Mouse (Mus musculus): ENCODE measurements around the gene Slc5a2. TPM values are rescaled to one million over a fixed set of nuclear protein-coding genes. Genes with fewer than 3 reads are reported as not detected.
A peak's percentile ranks its signal among the peaks of the same experiment; 100 is the strongest.

The Slc5a2 gene
- polyA plus RNA-seq, 2 experiments: 1.8 to 2.9 TPM

DNA sequence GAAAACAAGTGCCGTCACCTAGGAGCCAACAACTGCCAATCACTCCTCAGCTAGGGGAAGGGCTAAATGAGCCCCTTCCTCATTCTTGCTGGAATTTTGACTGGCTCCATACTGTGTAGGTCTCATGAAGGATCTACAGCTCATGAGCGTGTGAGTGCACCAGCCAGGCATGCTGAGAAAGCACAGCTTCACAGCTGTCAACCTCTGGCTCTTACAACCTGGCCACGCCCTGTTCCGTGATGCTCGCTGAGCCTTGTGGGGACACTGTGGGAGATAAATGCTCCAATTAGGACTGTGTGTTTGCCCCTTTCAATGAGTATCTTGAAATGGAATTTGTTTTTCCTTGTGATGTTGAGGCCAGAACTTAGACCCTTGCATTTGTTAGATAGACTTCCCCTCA is 15.5 kb upstream of the Slc5a2 start:
- no peak overlapping the region for H3K4me2 ChIP-seq (ENCODE audit: low read depth)
- no peak overlapping the region for H3K4me3 ChIP-seq (ENCODE audit: insufficient read depth in 1 of 2, low read depth in 2 of 2, low read length in 2 of 2)
- ATAC-seq (ENCODE audit: insufficient read depth): no peak
- peaks cover 9% of the 10 kb centered on the region for H3K27me3 ChIP-seq (ENCODE audit: control insufficient read depth, insufficient read depth, low read length)
- H3K9me3 ChIP-seq (ENCODE audit: control insufficient read depth, low read length): no peaks in the 10 kb centered on the region
- DNase-seq (ENCODE audit: low read depth in 3 of 3, low spot score in 3 of 3): no peak
- peaks cover 11% of the 10 kb centered on the region in 2 experiments for H3K4me1 ChIP-seq (replicated peaks; ENCODE audit: control insufficient read depth in 2 of 2, insufficient read depth in 2 of 2, low read length in 1 of 2)
- TF ChIP-seq EP300 (IDR thresholded peaks at IDR 0.05; ENCODE audit: low read depth): no peak
- TF ChIP-seq CTCF (IDR thresholded peaks at IDR 0.05; ENCODE audit: low read depth): no peak
- 54% methylated on average over 5 of the region's 5 CpGs for WGBS (ENCODE audit: insufficient replicate concordance)
- no peak overlapping the region for H3K27ac ChIP-seq
- no peak overlapping the region for H3K9ac ChIP-seq (replicated peaks)
- H3K36me3 ChIP-seq (replicated peaks; ENCODE audit: control insufficient read depth, insufficient read depth, low read depth): no peaks in the 10 kb centered on the region

GRCm38 (mm10) chr7:128251946-128252345 is 13.5 kb upstream of the Slc5a2 start:
- no peaks in the 10 kb centered on the region for H3K9me3 ChIP-seq (ENCODE audit: control insufficient read depth, low read length)
- H3K27me3 ChIP-seq (ENCODE audit: control insufficient read depth, insufficient read depth, low read length): peaks cover 9% of the 10 kb centered on the region
- no peak overlapping the region for H3K4me3 ChIP-seq (ENCODE audit: insufficient read depth in 1 of 2, low read depth in 2 of 2, low read length in 2 of 2)
- H3K9ac ChIP-seq (replicated peaks): no peak overlapping the region
- peaks cover 7 to 9% of the 10 kb centered on the region in 2 experiments for H3K4me1 ChIP-seq (replicated peaks; ENCODE audit: control insufficient read depth in 2 of 2, insufficient read depth in 2 of 2, low read length in 1 of 2)
- 52% methylated on average over 12 of the region's 12 CpGs for WGBS (ENCODE audit: insufficient replicate concordance)
- no peak for TF ChIP-seq EP300 (IDR thresholded peaks at IDR 0.05; ENCODE audit: low read depth)
- TF ChIP-seq CTCF (IDR thresholded peaks at IDR 0.05; ENCODE audit: low read depth): no peak
- ATAC-seq (ENCODE audit: insufficient read depth): no peak
- no peak overlapping the region for H3K27ac ChIP-seq
- no peak overlapping the region for H3K4me2 ChIP-seq (ENCODE audit: low read depth)
- no peaks in the 10 kb centered on the region for H3K36me3 ChIP-seq (replicated peaks; ENCODE audit: control insufficient read depth, insufficient read depth, low read depth)
- DNase-seq (ENCODE audit: low read depth in 3 of 3, low spot score in 3 of 3): no peak

- Histone ChIP-seq H3K4me2 (ENCODE audit: low read depth) (peak overlapping the region; percentile 15), H3K9me3 (ENCODE audit: control insufficient read depth, low read length) (no peaks in the 10 kb centered on the region), H3K9ac (replicated peaks) (no peak overlapping the region), H3K4me1 (replicated peaks; ENCODE audit: control insufficient read depth in 2 of 2, insufficient read depth in 2 of 2, low read length in 1 of 2) (peaks cover 5% of the 10 kb centered on the region in 2 experiments; a peak in 3 of 4 replicates), H3K27me3 (ENCODE audit: control insufficient read depth, insufficient read depth, low read length) (peaks cover 7% of the 10 kb centered on the region), H3K4me3 (ENCODE audit: insufficient read depth in 1 of 2, low read depth in 2 of 2, low read length in 2 of 2) (no peak overlapping the region), H3K36me3 (replicated peaks; ENCODE audit: control insufficient read depth, insufficient read depth, low read depth) (no peaks in the 10 kb centered on the region), H3K27ac (no peak overlapping the region)
- DNase-seq (ENCODE audit: low read depth in 3 of 3, low spot score in 3 of 3) (no peak), ATAC-seq (ENCODE audit: insufficient read depth) (no peak)
- TF ChIP-seq CTCF (IDR thresholded peaks at IDR 0.05; ENCODE audit: low read depth): no peak
- no peak for TF ChIP-seq EP300 (IDR thresholded peaks at IDR 0.05; ENCODE audit: low read depth)
- 21% methylated on average over 24 of the region's 24 CpGs for WGBS (ENCODE audit: insufficient replicate concordance)
Measured at GRCm38 (mm10) chr7:128252609-128253008, 12.8 kb upstream of the Slc5a2 start.

- Histone ChIP-seq H3K27me3 (ENCODE audit: control insufficient read depth, insufficient read depth, low read length) (peaks cover 7% of the 10 kb centered on the region), H3K4me3 (ENCODE audit: insufficient read depth in 1 of 2, low read depth in 2 of 2, low read length in 2 of 2) (no peak overlapping the region), H3K4me2 (ENCODE audit: low read depth) (no peak overlapping the region), H3K27ac (no peak overlapping the region), H3K36me3 (replicated peaks; ENCODE audit: control insufficient read depth, insufficient read depth, low read depth) (no peaks in the 10 kb centered on the region), H3K4me1 (replicated peaks; ENCODE audit: control insufficient read depth in 2 of 2, insufficient read depth in 2 of 2, low read length in 1 of 2) (peaks cover 3 to 5% of the 10 kb centered on the region in 2 experiments), H3K9ac (replicated peaks) (no peak overlapping the region), H3K9me3 (ENCODE audit: control insufficient read depth, low read length) (no peaks in the 10 kb centered on the region)
- 52% methylated on average over 2 of the region's 2 CpGs for WGBS (ENCODE audit: insufficient replicate concordance)
- TF ChIP-seq EP300 (IDR thresholded peaks at IDR 0.05; ENCODE audit: low read depth): no peak
- no peak for TF ChIP-seq CTCF (IDR thresholded peaks at IDR 0.05; ENCODE audit: low read depth)
- ATAC-seq (ENCODE audit: insufficient read depth) (no peak), DNase-seq (ENCODE audit: low read depth in 3 of 3, low spot score in 3 of 3) (no peak)
Measured at GRCm38 (mm10) chr7:128254978-128255377, 10.5 kb upstream of the Slc5a2 start.

DNA sequence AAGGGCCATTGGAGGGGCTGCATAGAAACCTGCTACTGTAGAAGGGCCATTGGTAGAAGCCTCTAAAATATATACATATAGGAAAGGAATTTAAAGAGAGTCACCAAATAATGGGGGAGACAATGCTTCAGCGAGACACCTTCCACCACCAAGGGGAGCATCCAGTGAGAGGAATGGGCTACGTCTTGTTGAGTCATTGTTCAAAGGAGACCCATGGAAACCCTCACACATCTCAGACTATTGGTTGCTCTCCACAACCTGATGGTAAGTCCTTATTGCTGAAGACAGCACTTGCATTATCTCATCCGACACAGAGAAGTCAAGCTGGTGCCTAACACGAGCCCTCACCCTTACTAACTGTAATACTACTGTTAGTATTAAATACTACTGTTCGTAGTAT is 9.7 kb upstream of the Slc5a2 start:
- no peak for TF ChIP-seq EP300 (IDR thresholded peaks at IDR 0.05; ENCODE audit: low read depth)
- no peak for TF ChIP-seq CTCF (IDR thresholded peaks at IDR 0.05; ENCODE audit: low read depth)
- Histone ChIP-seq H3K4me1 (replicated peaks; ENCODE audit: control insufficient read depth in 2 of 2, insufficient read depth in 2 of 2, low read length in 1 of 2) (peaks cover 0 to 4% of the 10 kb centered on the region in 2 experiments; a peak in 3 of 4 replicates), H3K9ac (replicated peaks) (no peak overlapping the region), H3K4me3 (ENCODE audit: insufficient read depth in 1 of 2, low read depth in 2 of 2, low read length in 2 of 2) (no peak overlapping the region), H3K4me2 (ENCODE audit: low read depth) (no peak overlapping the region), H3K36me3 (replicated peaks; ENCODE audit: control insufficient read depth, insufficient read depth, low read depth) (no peaks in the 10 kb centered on the region), H3K27ac (no peak overlapping the region), H3K27me3 (ENCODE audit: control insufficient read depth, insufficient read depth, low read length) (peaks cover 9% of the 10 kb centered on the region), H3K9me3 (ENCODE audit: control insufficient read depth, low read length) (no peaks in the 10 kb centered on the region)
- 63% methylated on average over 5 of the region's 5 CpGs for WGBS (ENCODE audit: insufficient replicate concordance)
- DNase-seq (ENCODE audit: low read depth in 3 of 3, low spot score in 3 of 3) (no peak), ATAC-seq (ENCODE audit: insufficient read depth) (no peak)
